Mouse (Mus musculus) liver, postnatal 0 days (tissue): ENCODE measurements at regions not wholly inside any gene's neighbourhood (a gene's known extent, or its start where the extent isn't known, plus 50 kb on each side); places are given as distances from the start of the nearest gene placed in this dataset.

ENCODE experiments used
- CTCF ChIP-seq: sonication (generic); IDR thresholded peaks from 2 replicates; pipeline ENCODE4 v1.5.1; 2016; ENCODE audit warnings: antibody characterized with exemption, low read depth
- EP300 ChIP-seq: IDR thresholded peaks from 2 replicates; pipeline ENCODE4 v1.6.1; 2016; ENCODE audit warnings: antibody characterized with exemption, low read depth, mild to moderate bottlenecking

- no peak for TF ChIP-seq CTCF
- TF ChIP-seq EP300: no peak
These were observed 56.6 kb upstream of the Erg start for GRCm38 (mm10) chr16:95642784-95643590.
